Mouse (Mus musculus) spleen, adult 2 months (tissue): ENCODE results near the gene Tnip1. TPM values are rescaled to one million over a fixed set of nuclear protein-coding genes. Genes with fewer than 3 reads are reported as not detected.

Experiments used
- DNase-seq, 2 experiments: peaks; one replicate each; pipeline versions ENCODE4 v3.0.0 to v3.0.0-alpha.2; 2012 to 2021; ENCODE audit warnings: low spot score in 2 of 2, low read depth in 1 of 2
- H3K27ac ChIP-seq: fragments of 200-500 bp; 2 replicates; pipeline ENCODE4 v1.5.1; 2012; ENCODE audit warnings: low read length, inconsistent platforms; ENCODE audit not compliant: insufficient read depth
- H3K27me3 ChIP-seq: fragments of 200-500 bp; 2 replicates; pipeline ENCODE4 v1.6.1; 2012; ENCODE audit warnings: mild to moderate bottlenecking, moderate library complexity, low read length, inconsistent platforms; ENCODE audit not compliant: control insufficient read depth, insufficient read depth
- H3K36me3 ChIP-seq: fragments of 200-500 bp; 2 replicates; pipeline ENCODE4 v1.6.1; 2012; ENCODE audit warnings: mild to moderate bottlenecking, low read length, inconsistent platforms; ENCODE audit not compliant: control insufficient read depth, insufficient read depth
- H3K4me1 ChIP-seq: fragments of 200-500 bp; 2 replicates; pipeline ENCODE4 v1.6.1; 2011; ENCODE audit warnings: inconsistent platforms; ENCODE audit not compliant: control insufficient read depth, insufficient read depth, insufficient read length
- H3K4me3 ChIP-seq: fragments of 200-500 bp; 2 replicates; pipeline ENCODE4 v1.5.1; 2011; ENCODE audit warnings: mild to moderate bottlenecking, inconsistent platforms; ENCODE audit not compliant: insufficient read depth, insufficient read length; ENCODE audit errors: extremely low read depth
- CTCF ChIP-seq: fragments of 200-500 bp; IDR thresholded peaks from 2 replicates; pipeline ENCODE4 v1.5.1; 2011; ENCODE audit warnings: mild to moderate bottlenecking, inconsistent platforms; ENCODE audit not compliant: insufficient read depth, insufficient read length, insufficient replicate concordance; ENCODE audit errors: extremely low read depth
- POLR2A ChIP-seq: fragments of 200-500 bp; IDR thresholded peaks from 2 replicates; pipeline ENCODE4 v1.6.1; 2011; ENCODE audit warnings: low read depth, low read length, inconsistent platforms
- WGBS: fragments of 180-500 bp; shearing (Covaris S2); methylation state at CpG from one replicate; pipeline ENCODE4 v1.1.7; 2018; 5-methylcytosine and 5-hydroxymethylcytosine counted together
- polyA plus RNA-seq: library from polyadenylated mRNA; depleted of rRNA; stranded (reverse); fragments of >200 nt; gene quantifications from 2 replicates; pipeline ENCODE4 v1.2.3, GENCODE M21; 2012

The Tnip1 gene
- polyA plus RNA-seq, 1 experiment = 54.6 TPM

- no peak for DNase-seq
- WGBS = 91% methylated on average over 5 of the region's 5 CpGs
- TF ChIP-seq CTCF = no peak
- TF ChIP-seq POLR2A = no peak
- Histone ChIP-seq H3K27ac (no peak overlapping the region), H3K36me3 (peaks cover 17% of the 10 kb centered on the region), H3K4me3 (no peak overlapping the region), H3K27me3 (no peaks in the 10 kb centered on the region), H3K4me1 (no peaks in the 10 kb centered on the region)
Observed at GRCm38 (mm10) chr11:54876031-54876430, 86.7 kb downstream of the Tnip1 start.

GRCm38 (mm10) chr11:54871831-54872537 is 90.7 kb downstream of the Tnip1 start:
- no peak overlapping the region for H3K4me3 ChIP-seq
- peaks cover 23% of the 10 kb centered on the region for H3K36me3 ChIP-seq
- 0 out of 2 replicates have a peak overlapping the region, but pooled peaks have one; percentile 4 for H3K27ac ChIP-seq
- no peaks in the 10 kb centered on the region for H3K27me3 ChIP-seq
- H3K4me1 ChIP-seq = no peaks in the 10 kb centered on the region; the same call in 1 of the 2 replicates
- 84% methylated on average over 7 of the region's 7 CpGs for WGBS
- no peak for TF ChIP-seq POLR2A
- TF ChIP-seq CTCF = no peak
- DNase-seq = no peak

- 85% methylated on average over 3 of the region's 3 CpGs for WGBS
Observed at GRCm38 (mm10) chr11:54869318-54869717, 93.4 kb downstream of the Tnip1 start.

GRCm38 (mm10) chr11:54868445-54868844 is 94.3 kb downstream of the Tnip1 start:
- DNase-seq = no peak
- Histone ChIP-seq H3K4me1 (no peaks in the 10 kb centered on the region; the same call in none of the 2 replicates), H3K27me3 (no peaks in the 10 kb centered on the region), H3K27ac (no peak overlapping the region), H3K36me3 (peaks cover 16% of the 10 kb centered on the region), H3K4me3 (no peak overlapping the region)
- TF ChIP-seq POLR2A (no peak), CTCF (no peak)
- 45% methylated on average over 2 of the region's 2 CpGs for WGBS

More at GRCm38 (mm10) chr11:54869318-54869717, 93.4 kb downstream of the Tnip1 start:
- no peak overlapping the region for H3K27ac ChIP-seq
- H3K27me3 ChIP-seq = no peaks in the 10 kb centered on the region
- no peaks in the 10 kb centered on the region; the same call in none of the 2 replicates for H3K4me1 ChIP-seq
- TF ChIP-seq CTCF (no peak), POLR2A (no peak)
- H3K4me3 ChIP-seq = no peak overlapping the region
- no peak for DNase-seq
- H3K36me3 ChIP-seq = peaks cover 23% of the 10 kb centered on the region

GRCm38 (mm10) chr11:54867903-54868434 is 94.7 kb downstream of the Tnip1 start:
- no peak overlapping the region for H3K4me3 ChIP-seq

GRCm38 (mm10) chr11:54867049-54867385 is 95.7 kb downstream of the Tnip1 start:
- H3K36me3 ChIP-seq = peaks cover 13% of the 10 kb centered on the region
- no peaks in the 10 kb centered on the region for H3K27me3 ChIP-seq
- peak overlapping the region; percentile 88; the same call in 1 of the 2 replicates for H3K27ac ChIP-seq
- DNase-seq = no peak
- peak overlapping the region; percentile 96 for H3K4me3 ChIP-seq
- H3K4me1 ChIP-seq = no peaks in the 10 kb centered on the region; the same call in none of the 2 replicates
- WGBS = 7% methylated on average over 5 of the region's 5 CpGs
- TF ChIP-seq CTCF (no peak), POLR2A (no peak)

More at GRCm38 (mm10) chr11:54867903-54868434, 94.7 kb downstream of the Tnip1 start:
- no peaks in the 10 kb centered on the region; the same call in none of the 2 replicates for H3K4me1 ChIP-seq
- H3K27ac ChIP-seq = no peak overlapping the region
- no peaks in the 10 kb centered on the region for H3K27me3 ChIP-seq
- 61% methylated on average over 3 of the region's 3 CpGs for WGBS
- no peak for DNase-seq
- TF ChIP-seq CTCF (no peak), POLR2A (no peak)
- H3K36me3 ChIP-seq = peaks cover 14% of the 10 kb centered on the region
